Mouse (Mus musculus): Measurements from ENCODE around the gene Enox1.

The Enox1 gene

DNA sequence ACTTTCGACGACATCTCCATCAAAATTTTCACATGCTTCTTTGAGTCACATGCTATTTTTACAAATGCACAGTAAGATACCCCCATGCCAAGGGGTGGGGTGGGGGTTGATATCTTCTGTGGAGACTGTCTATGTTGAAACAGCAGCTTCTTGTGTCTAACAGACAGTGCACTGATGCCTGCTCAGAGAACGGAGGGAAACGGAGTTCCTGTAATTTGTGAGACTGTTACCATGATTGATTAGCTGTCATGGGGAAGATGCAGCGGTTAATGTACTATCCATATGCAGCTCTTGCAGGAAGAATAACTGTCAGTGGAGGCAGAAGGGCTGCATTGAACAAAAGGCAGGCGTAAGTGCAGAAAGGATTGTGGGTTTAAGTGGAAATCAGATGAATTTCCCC, 117.2 kb downstream of the Enox1 start:
- no peak for DNase-seq (ENCODE audit: low spot score in 2 of 2)

DNA sequence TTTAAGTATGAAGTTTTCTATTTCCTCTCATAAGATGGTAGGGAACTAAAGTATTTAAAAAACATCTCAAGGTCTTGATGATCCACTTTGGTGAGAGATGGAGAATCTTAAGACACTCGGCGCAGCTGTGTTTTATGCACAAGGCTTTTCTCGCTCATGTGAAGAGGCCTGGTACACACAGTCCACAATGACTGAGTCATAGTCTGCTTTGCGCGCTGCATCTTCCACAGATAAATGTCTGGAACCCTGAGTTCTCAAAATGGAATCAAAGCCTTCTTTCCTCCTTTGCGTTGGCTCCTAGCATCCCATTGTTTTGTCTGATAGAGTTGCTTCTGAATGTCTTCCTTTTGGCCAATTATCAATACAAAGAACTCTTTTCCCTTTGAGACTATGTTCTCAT, 119.0 kb downstream of the Enox1 start:
- no peak for DNase-seq (ENCODE audit: low spot score in 2 of 2)

DNA sequence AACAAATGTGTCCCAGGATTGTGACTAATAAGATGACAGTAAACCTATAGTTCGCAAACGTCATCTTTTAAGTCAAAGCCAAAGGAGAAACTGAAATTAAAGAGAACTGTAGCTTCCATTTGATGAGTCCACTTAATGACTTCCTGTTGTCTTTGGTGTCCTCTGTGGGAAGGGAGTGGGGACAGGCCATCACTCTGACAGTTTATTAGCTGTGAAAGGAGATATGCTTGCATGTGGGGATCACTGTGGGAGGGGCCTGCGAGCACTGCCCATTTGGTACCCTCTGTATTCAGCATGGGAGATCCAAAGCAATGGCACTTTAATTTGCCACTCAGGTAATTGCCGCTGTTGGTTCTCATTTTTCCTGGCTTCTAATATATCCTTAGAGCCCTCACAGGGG, 122.6 kb downstream of the Enox1 start:
- DNase-seq (ENCODE audit: low spot score in 2 of 2), result no peak

DNA sequence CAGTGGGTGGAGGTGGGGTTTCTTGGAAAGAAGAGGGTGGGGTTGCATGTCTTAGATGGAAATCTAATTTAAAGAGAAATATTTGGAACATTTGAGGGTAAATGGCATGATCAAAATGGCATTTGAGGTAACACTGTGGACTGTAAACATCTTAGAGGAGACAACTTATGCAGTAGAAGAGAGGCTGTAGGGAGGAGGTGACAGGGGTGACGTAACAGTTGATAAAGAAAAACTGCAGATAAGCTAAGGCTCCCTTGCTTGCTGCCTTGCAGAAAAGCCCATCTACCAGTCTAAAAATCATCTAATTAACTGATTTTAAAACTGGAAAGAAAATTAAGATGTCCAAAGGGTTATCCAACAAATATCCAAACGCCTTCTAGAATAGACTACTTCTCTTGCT, 123.9 kb downstream of the Enox1 start:
- no peak for DNase-seq (ENCODE audit: low spot score in 2 of 2)

DNA sequence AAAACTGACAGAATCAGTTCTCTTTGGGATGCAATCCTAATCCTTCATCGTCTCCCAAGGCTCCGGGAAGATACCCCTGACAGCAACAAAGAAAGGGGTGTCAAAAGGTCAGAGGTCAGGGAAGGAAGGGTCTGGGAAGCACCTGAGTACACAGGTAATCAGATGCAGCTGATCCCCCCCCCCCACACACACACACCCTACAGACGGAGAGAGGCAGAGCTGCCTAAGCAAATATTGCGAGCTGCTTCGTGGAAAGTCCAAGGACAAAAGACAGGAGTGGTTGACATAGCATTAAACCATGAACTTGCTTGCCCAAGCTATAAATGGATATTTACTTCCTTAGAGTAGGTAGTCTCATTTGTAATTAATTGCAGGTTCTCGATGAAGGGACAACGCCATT, 124.3 kb downstream of the Enox1 start:
- no peak for DNase-seq (ENCODE audit: low spot score in 2 of 2)

DNA sequence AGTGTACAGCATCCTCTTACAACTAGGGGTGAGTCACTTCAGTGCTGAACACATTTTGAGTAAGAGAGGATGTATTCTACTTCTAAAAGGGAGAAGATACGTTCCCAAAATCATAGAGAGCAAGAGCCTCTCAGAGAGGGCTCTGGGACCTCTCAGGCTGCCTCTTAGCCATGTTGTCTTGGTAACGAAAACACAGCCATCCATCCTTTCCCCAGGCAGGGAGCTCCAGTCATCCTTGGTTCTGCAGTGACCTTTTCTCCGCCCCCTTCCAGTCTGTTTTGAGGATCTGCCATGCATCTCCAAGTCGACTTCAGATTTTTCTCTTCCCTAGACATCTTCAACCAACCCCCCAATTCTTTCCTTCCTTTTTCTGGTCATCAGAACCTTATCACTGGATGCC, 127.4 kb downstream of the Enox1 start:
- no peak for DNase-seq (ENCODE audit: low spot score in 2 of 2)

DNA sequence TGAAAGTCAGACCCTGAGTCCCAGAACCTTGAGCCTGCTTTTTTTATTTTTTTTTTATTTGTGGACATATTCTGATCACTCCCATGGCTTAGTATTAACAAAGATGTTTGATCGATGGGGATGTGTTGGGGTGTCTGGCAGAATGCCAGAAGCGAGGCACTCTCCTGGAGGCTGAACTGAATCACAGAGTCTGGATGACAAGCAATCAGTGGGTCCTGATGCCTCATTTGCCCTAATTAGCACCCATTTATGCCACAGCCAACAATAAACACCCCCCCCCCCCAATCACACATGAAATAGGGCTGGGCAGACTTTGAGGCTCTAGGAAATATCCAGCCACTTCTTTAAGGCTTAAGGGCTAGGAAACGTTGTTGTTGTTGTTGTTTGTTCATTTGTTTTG, 128.9 kb downstream of the Enox1 start:
- DNase-seq (ENCODE audit: low spot score in 2 of 2), result no peak

DNA sequence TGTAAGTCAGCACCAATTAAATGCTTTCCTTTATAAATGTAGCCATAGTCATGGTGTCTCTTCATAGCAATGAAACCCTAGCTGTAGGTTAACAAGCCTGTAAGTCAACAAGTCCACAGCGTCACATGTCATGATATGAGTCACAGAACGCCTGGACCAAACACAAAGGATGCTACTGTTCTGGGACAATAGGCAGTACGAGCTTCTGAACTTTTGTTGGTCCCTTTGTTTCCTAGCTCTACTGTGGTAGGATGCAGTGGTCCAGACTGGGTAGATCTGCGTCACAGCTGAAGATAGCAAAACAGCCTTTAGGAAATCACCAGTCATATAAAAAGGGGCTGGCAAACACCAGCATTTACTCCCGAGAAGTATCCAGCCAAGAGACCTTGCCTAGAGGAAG, 135.2 kb downstream of the Enox1 start:
- no peak for DNase-seq (ENCODE audit: low spot score in 2 of 2)

DNA sequence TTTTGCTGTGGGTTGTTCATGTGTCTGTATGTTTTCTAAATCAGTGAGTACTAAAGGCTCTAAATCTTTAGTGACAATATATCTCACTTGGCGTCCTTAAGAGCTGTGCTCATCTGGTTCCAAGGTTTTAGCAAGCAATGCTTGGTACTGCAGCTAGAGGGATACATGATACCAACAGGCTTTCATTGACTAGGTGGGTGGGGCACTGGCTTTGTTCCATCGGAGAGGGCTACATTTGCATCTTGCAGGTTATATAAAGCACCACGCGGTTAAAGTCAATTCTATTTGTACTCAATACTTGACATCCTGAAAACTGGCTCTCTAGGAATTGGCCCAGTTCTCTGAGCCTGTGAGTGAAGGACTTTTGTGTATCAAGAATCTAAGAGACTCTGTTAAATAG, 140.5 kb downstream of the Enox1 start:
- DNase-seq (ENCODE audit: low spot score in 2 of 2), result peak in 1 of 2 experiments; percentile 32

DNA sequence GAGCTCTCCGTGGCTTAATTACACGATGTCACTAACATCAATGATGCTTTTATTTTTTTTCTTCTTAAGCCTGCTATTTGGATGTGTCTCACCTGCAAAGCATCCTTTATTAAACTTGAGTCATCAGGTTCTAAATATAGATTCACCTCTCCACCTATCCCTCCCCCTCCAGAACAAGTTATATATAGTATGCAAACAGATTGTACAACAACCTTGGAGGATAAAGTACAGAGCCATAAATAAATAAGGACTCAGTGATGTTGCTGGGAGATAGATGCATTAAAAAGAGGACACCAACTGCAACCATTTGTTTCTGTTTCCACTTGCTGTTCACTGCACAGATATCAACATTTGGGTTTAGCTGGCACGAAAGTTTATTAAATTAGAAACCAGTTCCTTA, 141.8 kb downstream of the Enox1 start:
- DNase-seq (ENCODE audit: low spot score in 2 of 2), result no peak

DNA sequence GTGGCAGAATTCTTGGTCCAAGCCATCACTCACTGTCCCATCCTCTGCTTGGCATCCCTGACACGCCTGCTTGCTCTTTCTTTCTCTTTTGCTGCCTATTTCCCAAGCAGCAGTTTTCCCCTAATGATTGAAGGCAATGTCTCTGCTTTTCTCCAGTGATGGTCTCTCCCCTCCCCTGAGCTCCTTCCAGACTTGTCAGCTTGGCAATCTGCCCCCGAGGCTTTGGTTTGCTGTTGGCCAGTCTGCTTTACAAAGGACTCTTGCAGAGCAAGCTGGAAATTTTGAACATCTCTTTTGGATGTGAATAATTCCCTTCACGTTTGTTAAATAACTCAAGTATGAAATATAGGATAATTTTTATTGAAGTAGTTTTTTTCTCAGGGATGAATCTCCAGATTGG, 153.0 kb downstream of the Enox1 start:
- DNase-seq (ENCODE audit: low spot score in 2 of 2), result no peak

DNA sequence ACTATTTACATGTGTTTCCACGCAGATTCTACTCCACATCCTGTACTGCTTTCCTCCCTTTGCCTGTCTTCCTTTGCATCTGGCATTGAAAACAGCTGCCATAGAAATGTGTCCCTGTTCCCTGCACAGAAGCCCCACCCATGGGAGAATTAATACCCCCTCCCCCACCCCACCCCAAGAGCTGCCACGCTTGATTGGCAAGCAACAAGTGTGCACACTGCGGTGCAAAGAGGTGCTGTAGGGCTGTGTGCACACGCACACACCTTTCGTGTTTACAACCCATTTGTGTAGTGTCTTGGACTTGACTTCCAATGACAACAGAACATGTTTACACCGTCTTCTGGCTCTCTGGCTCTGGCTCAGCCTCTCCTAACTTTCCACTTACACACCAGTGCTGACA, 154.9 kb downstream of the Enox1 start:
- no peak for DNase-seq (ENCODE audit: low spot score in 2 of 2)

DNA sequence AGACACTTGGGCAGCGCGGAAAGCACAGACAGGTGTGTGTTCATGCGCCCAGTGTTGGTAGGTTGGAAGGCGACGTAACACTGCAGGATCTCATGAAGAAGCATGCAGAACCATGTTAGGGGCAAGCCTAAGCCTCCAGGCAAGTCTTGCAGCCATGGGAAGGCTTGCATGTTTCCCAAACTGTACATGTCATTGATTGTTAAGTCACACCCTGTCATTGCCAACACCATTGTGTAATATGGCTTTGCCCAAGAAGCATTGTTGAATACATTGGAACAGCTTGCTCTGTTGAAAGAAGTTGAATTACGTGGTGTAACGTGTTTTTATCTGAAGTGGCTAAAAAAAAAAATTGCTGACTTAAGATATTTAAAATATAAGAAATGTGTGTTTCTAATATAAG, 162.8 kb downstream of the Enox1 start:
- no peak for DNase-seq (ENCODE audit: low spot score in 2 of 2)

DNA sequence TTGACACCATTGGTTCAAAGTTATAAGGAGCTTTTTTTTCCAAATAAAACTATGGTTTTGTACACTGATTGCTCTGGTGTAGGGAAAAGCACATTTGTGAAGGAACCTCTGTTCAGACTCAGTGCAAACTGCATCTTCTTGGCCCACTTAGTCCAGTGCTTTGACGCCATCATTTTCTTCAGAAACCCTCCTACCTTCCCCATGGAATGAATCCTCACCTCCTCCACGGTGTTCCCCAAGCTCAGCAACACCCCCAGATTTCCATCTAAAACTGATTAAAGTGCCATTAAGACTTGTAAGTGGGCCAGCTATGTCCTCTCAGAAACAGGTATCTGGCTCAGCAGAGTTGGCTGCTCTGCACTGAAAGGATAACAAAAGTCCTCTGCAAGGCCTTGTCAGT, 167.8 kb downstream of the Enox1 start:
- DNase-seq (ENCODE audit: low spot score in 2 of 2), result no peak

DNA sequence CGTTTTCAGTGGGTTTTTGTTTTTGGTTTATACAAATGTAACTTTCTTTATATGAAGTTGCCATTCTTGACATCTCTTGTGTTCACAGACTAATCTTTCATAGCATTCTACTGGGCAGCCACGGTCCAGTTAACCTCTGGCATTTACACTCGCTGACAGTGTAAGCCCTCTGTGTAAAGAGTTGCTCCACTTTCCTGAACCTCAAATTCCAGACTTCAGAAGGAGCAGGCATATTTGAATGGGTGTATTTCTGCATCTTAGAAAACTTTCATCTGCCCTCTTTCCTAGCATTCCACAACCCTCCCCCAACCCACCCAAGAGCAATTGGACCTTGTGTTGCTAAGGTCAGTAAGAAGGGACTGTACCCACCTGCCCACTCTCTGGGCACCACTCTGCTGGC, 171.1 kb downstream of the Enox1 start:
- DNase-seq (ENCODE audit: low spot score in 2 of 2), result no peak

DNA sequence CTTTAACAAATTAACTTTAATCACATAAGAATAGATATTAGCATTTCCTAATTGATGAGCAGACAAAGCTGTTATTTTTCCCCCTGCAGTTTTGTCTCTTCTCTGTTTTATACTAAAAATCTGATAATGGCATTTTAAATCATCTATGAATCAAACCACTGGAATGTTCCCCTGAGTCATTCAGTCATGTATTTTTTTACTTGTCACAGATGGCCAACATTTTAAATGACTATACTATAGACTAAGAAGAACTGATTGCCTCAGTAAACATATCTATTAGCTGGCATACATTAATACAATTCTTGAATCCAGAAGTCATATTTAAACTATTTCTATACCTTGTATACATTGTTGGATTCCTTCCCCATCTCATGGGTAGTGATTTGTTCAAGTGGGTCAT, 173.2 kb downstream of the Enox1 start:
- DNase-seq (ENCODE audit: low spot score in 2 of 2), result no peak

DNA sequence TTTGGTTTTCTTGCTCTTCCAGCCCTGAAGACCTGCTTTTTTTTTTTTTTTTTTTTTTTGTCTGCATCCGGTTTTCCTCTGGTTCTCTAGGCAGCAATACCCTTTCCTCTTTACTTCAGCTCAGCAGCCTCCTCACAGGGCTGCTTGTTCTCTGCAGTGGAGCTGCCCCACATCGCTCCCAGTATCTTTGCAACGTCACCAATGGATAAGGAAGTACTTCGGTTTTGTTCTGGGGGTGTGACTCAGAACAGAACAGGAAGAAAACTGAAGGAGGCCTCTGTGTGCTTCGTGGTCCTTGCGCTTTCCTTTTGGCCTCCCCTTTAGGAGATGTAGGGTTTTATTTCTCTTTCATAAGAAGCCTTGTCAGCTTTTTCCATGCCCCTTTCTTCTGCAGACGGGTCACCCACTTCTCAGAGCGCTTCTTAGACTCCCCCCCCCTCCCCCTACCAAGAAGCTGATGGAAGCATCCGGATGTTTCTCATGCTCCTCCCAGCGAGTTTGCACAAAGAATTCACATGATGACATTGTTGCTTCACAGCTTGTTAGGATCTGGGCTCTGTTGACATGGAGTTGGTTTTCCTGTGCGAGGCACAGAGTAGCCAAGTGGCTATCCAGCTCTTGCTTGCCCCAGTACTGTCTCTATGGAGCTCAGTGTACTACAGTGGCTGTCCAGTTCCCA, 187.2 kb downstream of the Enox1 start:
- no peak for DNase-seq (ENCODE audit: low spot score in 2 of 2)

DNA sequence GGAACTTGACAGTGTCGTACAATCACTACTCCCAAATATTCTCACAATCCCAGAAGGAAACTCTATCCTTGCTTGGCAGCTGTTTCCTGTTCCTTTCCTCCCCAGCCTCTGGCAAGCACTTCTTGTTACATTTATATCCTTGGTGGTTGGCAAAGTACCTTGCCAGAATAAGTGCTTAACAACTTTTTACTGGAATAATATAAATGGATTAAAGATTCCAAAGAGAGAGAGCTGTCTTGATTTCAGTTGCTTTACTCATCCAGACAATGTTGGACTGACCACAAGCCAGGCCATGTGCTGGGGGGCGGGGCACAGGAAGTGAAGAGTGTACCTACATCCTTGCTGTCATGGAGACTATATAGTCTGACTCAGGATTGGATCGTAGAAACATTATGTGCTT, 189.7 kb downstream of the Enox1 start:
- no peak for DNase-seq (ENCODE audit: low spot score in 2 of 2)

DNA sequence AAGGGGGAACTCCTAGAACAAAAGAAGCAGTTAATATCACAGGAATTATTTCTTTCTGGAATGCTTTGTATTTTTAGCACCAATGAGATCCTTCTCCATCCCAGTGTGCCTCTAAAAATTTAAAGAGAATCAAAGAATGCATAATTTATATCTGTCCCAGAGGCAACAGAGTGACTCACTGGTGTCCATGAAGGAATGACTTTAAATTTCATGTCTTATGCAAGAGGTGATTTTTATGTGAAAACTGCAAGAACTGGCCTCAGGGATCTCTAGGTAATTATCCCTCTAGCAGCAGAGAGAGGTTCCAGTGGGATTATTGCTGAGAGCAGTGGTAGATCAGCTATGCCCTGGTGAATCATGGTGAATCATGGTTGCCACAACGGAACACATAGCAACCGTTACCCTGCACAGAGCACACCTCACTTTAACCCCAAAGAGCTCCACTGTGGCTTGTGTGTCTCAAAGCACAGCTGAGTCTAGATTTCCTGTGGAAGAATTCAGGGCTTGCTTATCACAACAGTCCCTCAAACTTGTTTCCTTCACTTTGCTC, 195.3 kb downstream of the Enox1 start:
- DNase-seq (ENCODE audit: low spot score in 2 of 2), result no peak

DNA sequence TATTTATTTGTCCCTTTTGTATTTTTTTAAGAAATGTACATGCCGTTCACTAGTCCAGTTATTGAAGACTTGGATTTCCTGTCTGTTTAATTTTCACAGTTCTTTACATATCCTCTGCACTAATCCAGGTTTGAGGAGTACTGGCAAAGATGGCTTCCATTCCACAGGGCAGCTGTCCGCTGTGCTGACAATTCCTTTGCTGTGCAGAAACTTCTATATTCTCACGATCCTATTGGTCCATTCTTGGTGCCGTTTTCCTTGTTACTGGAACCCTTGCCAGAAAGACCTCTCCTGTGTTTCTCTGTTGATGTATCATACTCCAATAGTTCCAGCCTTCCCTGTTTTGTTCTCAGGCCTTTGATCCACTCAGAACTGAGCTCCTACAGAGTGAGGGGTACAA, 206.1 kb downstream of the Enox1 start:
- DNase-seq (ENCODE audit: low spot score in 2 of 2), result no peak

DNA sequence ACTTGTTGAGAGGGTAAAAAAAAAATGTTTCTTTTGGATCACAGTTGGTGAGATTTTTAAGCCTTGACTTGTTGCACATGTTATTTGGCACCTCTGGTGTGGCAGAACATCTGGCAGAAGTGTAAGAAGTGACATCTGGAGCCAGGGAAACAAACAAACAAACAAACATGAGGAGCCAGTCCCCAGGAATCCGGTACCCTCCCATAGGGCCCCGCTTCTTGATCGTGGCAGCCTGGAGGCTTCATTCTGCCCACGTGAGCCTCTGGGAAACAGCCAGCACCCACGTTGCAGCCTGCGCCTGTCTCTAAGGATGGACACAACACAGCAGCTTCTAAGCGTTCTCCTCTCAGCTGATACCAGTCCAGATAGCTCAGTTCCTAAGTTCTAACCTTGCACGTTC, 211.8 kb downstream of the Enox1 start:
- no peak for DNase-seq (ENCODE audit: low spot score in 2 of 2)

DNA sequence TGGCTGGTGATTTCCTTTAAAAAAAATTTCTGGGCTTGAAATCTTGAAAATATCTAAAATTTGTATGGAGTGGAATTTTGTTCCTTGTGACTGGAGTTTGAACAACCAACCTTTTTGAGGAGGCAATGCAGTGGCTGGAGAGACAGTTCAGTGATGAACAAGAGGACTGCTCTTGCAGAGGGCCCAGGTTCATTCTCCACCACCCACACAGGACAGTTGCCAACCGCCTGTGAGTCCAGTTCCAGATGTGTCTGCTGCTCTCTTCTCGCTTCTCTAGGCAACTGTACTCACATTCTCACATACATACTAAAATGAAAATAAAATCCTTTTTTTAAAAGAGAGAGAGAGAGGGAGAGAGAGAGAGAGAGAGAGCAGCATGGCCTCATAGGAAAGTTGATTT, 212.5 kb downstream of the Enox1 start:
- DNase-seq (ENCODE audit: low spot score in 2 of 2), result no peak

DNA sequence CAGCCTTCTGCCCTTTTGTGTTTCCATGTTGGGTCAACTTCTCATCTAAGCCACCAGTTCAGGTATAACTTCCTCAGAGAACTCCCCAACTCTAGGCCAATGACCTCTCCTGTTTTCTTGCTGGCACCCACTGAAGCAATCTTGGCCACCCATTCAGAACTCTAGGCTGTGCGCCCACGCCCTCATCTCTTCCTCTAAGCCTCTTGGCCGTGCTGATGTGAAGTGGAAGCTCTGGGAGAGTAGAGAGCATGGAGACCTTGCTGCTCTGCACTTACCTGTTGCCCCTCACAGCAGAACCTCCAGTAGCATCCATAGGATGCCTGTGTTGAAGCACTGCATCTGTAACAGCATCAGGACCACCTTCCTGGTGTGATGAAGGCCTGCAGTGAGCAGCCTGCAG, 214.0 kb downstream of the Enox1 start:
- DNase-seq (ENCODE audit: low spot score in 2 of 2), result no peak

DNA sequence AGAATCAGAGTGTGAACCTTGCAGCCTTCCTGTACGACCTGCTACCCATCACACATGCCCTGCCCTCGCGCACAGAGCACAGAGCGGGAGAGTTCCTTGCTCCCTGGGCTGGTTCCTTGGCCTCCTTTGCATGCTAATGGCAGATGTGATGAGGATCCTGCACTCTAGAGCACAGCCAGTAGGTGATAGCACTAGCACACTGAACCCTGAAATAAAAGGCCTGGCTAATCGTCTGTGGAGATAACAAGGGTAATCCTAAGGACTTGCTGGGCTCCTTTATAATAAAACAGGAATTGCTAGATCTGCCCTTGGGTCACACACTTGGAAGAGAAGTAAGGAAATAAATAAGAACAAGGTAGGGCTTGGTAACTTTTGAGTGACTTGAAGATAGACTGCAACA, 215.4 kb downstream of the Enox1 start:
- no peak for DNase-seq (ENCODE audit: low spot score in 2 of 2)

Measured in frontal cortex, postnatal 25 days (tissue).